Mouse (Mus musculus) liver, postnatal 0 days (tissue): ENCODE measurements around the gene Gm9573.

ENCODE experiments used
- CTCF ChIP-seq: sonication (generic); IDR thresholded peaks from 2 replicates; pipeline ENCODE4 v1.5.1; 2016; ENCODE audit warnings: antibody characterized with exemption, low read depth
- EP300 ChIP-seq: IDR thresholded peaks from 2 replicates; pipeline ENCODE4 v1.6.1; 2016; ENCODE audit warnings: antibody characterized with exemption, low read depth, mild to moderate bottlenecking

- TF ChIP-seq CTCF (no peak), EP300 (no peak)
Measured at GRCm38 (mm10) chr17:35667334-35668065, 41.1 kb upstream of the Gm9573 start, which contains the start of gene Vars2.
